Mouse (Mus musculus): ENCODE measurements at regions not wholly inside any gene's neighbourhood (a gene's known extent, or its start where the extent isn't known, plus 50 kb on each side); places are given as distances from the start of the nearest gene placed in this dataset.
"Not testable (repeated sequence)": the region's sequence is repeated elsewhere in the genome, so short reads cannot be mapped to it uniquely, and the experiment has no call there.

- DNase-seq: no peak
Measured at GRCm38 (mm10) chr5:96898120-96898672, 99.3 kb upstream of the Bmp2k start.

GRCm38 (mm10) chr5:96898695-96899094 is 98.8 kb upstream of the Bmp2k start:
- no peak for DNase-seq

DNA sequence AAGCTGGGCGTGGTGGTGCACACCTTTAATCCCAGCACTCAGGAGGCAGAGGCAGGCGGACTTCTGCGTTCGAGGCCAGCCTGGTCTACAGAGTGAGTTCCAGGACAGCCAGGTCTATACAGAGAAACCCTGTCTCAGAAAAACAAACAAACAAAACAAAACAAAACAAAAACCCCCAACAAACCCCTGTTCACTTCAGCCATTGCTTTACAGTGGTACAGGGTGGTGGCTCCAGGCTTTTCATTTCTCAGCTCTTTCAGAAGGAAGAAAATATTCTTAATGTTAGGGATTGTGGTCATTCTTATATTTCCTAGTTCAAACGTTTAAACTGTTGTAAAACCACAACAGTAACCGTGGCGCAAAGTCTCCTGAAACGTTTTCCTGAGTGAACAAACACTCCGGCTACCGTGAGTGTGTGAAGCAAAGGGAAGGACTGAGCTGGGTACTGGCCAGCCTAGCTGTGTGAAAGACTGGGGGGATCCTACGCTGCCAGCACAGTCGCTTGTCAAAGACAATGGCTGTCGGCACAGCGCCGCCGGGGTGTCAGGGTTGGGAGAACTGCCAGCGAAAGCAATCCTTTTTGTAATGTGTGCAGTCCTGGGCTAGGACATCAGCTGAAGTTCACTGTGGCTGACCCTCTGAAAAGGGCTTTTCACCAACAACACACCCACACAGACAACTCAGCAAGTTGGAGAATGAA is 91.8 kb upstream of the Bmp2k start:
- no peak for DNase-seq

- not testable (repeated sequence) for DNase-seq
Measured at GRCm38 (mm10) chr5:96908371-96908770, 89.1 kb upstream of the Bmp2k start.

DNA sequence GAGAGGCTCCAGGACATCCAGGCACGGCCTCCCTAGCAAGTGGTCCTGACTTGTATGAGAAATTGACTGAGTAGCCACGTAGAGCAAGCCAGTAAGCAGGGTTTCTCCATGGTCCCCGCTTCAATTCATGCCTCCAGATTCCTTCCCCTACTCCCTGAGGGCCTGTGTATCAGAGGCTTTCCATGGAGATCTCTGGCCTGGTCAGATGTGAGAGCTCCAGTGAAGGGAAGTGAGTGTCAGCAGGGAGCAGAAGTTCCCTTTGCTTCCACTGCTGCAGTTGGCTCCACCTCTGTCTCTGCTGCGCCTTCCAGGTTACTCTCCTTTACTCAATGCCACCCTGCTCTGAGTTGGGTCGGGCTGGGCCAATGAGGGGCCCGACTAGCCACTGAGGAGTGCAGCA is 88.3 kb upstream of the Bmp2k start:
- no peak for DNase-seq

- DNase-seq: peak; percentile 52
Measured at GRCm38 (mm10) chr5:96911550-96912253, 85.8 kb upstream of the Bmp2k start.

DNA sequence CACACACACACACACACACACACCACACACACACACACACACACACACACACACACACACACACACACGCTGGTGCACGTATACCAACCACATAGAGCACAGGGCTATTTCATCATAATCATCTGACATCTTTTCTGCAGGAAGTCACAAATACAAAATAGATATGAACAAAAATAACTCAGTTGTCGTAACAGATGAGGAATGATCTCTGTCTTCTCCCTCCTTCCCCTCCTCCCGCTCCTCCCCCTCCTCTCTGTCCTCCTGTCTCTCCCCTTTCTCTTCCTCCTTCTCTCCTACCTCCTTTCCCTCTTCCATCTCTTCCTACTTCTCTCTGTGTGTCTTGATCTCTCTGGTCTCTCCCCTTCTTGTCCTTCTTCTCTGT is 85.2 kb upstream of the Bmp2k start:
- no peak for DNase-seq

DNA sequence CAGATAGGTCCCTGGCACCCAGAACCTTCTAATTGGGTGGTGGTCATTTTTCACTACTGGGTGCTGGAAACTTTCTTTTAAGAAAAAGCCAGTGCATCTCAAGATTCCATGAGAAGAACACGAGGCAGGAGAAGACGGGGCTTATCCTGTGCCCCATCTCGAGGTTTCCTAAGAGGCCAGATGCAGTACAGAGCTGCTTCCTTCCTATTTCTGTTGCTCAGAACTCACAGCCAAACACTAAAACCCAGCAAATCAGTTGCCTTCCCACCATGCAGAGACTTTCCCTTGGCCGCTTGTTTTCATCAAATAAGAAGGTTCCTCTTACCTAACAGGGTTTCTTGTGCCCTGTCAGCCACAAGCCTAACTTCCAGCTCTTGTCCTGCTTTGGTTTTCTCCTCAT is 84.7 kb upstream of the Bmp2k start:
- DNase-seq: peak; percentile 40

DNA sequence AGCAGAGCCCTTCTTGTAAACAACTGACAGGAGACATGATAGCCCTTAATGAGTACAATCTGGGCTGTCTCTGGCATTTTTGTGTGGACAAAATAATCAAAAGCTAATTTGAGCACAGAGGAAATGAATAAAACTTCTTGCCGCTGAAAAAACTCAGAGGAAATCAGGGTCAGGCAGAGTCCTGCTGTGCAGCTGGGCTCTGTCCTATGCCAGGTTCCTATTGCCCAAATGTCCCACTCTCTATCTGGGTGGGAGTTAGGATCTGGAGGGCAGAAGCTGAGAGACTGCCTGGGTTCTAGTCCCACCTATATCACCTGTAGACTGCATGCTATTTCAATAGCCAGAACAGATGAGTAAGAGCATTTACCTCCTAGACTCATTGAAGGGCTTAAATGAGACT is 83.8 kb upstream of the Bmp2k start:
- no peak for DNase-seq

DNA sequence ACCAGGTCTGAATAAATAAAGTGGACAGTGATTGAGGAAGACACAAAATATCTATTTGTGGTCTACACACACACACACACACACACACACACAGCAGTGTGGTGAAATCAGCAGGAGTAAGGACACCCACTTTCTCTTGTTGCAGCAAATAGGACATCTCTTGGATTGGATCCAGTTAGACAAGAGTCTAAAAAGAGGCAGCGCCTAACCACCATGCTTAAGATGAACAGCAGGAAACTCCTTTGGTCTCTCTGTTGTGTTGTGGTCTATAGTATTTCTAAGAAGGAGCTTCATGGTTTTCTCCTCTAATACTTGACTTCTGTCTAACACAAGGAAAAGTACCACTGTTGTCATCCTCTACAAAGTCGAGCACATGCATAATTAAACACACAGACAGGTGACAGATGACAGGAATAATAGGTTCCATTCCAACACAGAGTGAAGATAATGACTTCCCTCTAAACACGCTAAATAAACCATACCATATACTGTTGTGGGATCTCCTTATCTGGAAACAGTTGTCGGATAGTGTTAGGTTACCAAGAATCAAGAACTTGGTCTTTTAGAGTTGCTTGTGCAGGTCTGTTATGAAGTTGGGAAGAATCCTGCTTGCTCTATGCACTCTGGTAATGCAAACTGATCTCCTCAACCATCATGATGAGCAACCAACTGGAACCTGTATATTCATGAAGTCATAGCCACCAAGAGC is 82.6 kb upstream of the Bmp2k start:
- DNase-seq: no peak

DNA sequence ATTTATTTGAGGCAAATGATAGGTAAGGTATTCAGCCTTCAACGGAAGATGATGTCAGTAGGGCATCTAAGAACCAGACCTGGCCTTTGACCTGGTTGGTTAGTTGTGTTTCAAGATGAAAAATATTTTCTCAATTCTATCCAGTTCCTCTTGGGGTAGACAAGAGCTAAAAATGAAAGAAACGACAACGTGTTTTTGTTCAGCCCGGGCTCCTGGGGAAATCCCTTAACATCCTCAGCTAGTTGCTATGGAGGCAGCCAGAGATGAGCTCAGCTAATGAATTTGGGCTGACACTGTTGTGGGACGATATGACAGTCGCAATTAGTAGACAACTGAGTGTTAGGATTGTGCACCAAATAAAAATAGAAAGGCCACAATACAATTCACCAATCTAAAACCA is 80.6 kb upstream of the Bmp2k start:
- no peak for DNase-seq

GRCm38 (mm10) chr5:96917596-96918258 is 79.8 kb upstream of the Bmp2k start:
- no peak for DNase-seq

GRCm38 (mm10) chr5:96919149-96919548 is 78.3 kb upstream of the Bmp2k start:
- DNase-seq: no peak

- no peak for DNase-seq
Measured at GRCm38 (mm10) chr5:96921037-96921436, 76.5 kb upstream of the Bmp2k start.

GRCm38 (mm10) chr5:96921511-96921910 is 76.0 kb upstream of the Bmp2k start:
- DNase-seq: no peak

DNA sequence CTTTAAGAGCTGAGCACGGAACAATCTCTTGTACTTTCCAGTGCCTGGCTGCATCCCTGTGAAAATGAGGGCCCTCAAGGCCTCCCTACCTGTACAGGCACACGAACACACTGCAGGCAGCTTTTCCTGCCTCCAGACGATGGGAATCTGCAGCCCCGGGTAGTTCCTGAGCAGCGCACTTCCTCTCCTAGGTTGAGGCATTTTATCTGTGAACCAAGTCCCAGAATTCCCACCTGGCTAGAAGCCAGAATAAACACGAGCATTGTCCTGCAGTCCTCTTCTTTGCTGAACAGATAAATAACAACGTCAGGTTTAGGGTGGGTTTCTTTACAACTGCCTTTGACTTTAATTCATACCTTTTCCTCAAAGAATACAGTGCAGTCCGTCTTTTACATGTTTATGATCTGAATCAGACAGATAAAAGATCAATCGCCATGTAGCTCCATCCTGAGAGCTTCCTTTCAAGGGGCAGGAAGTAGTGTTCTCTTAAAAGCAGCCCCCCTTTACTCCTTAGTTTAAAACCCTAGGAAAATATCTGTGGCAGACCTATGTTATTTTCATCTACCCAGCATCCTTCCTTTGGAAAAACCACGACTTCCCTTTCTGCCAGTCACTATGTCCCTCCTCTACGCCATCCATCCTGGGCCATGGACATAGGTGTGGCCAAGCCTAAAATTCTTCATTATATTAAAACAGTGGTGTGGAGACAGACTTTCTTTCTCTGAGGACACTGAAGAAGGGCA is 75.3 kb upstream of the Bmp2k start:
- DNase-seq: no peak

GRCm38 (mm10) chr5:96922716-96923076 is 74.8 kb upstream of the Bmp2k start:
- no peak for DNase-seq

DNA sequence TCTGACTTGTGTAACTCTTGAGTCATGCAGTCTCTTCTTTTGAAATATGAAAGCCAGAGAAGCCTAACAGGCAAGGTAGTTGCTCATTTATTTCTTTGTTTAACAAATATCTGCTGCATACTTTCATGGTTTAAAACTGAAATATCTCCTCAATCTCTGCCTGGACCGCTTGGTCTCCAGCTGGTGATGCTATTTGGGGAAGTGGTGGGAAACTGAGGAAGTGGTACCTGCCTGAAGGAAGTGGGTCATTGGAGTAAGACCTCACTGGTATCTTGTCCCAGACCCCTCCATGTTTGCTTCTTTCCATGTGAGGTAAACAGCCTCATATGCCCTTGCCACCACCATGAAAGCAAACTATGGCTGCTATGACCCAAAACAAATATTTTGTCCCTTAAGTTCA is 74.0 kb upstream of the Bmp2k start:
- DNase-seq: no peak

DNA sequence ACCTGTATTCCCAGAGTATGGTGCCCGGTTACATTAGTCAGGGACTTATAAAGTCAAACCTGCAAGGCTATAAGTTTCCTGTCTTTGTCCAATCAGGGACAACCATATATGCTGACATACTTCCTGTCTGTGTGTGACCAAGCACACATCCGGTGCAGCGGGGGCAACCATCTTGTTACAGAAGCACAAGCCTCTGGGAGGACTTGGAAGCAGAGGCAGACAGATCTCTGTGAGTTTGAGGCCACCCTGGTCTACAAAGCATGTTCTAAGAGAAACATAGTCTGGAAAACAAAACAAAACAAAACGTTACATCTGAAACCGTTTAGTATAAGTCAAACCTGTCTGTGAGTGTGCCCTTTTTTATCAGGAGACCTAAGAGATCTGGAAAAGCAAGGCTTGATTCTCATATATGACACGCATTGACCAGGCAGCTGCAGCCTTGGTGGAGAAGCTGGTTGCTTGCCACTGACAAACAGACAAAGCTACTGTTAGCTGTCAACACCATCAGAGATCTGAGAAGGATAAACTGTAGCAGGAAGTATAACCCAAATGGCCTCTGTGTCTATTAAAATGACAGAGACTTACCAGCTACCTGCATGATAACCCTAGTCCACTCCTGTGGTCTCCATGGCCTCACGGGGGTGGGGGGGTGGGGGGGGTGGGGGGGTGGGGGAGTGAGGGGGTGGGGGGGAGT is 72.6 kb upstream of the Bmp2k start:
- DNase-seq: no peak

DNA sequence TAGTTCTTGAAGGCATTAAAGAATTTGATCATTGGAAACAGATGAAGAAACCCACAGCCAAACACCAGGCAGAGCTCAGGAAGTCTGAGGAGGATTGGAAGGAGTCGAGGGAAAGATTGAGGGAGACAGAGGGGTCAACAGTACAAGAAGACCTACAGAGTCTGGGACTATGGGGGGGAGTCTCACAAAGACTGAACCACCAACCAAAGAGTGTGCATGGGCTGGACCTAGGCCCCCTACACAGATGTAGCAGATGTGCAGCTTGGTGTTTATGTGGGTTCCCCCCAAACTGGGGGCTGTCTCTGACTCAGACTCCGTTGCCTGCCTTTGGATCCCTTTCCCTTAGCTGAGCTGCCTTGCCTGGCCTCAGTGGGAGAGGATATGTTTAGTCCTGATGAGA is 71.5 kb upstream of the Bmp2k start:
- DNase-seq: no peak

DNA sequence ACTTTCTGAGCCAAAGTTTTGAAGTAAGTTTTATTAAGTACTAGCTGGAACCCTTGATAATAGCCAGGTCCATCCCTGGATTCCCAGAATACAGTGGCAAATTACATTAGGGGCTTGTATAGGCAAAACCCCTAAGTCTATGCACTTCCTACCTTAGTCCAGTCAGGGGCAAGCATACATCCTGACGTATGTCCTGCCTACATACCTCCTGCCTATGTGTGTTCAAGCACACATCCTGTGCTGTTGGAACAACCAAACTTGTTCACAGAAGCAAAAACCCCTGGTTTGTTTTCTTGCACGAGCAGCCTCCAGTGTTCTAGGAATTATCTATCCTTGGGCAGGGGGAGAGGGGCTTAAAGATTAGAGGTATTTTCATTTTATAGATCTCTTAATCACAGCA is 66.4 kb upstream of the Bmp2k start:
- no peak for DNase-seq

DNA sequence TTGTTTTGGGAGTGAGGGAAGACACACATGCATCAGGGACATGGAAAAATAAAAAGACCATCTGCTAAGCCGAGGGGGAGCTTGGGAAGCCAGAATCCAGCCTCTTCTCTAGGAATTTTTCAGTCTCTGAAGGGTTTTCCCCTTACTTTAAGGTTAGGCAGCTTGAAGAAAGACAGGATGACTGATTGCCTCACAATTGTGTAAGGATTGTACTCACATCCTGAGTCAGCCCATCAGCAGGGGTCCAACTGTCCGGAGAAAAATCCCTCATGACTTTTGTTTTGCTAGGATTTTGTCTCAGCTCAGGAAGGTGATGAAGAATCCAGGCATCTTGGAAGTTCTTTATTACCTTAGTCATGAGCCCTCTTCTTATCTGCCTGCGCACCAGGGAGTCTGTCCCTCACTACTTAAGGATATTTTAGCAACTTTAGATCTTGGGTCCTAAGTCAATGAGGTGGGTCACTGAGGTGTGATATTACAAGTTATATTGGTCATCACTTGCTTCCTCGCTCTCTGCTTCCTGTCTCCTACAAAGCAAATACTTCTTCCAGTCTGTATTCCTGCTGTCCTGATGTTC is 65.8 kb upstream of the Bmp2k start:
- no peak for DNase-seq

Measured in thymus, postnatal 25 days (tissue).